Mouse (Mus musculus): ENCODE measurements at regions not wholly inside any gene's neighbourhood (a gene's known extent, or its start where the extent isn't known, plus 50 kb on each side); places are given as distances from the start of the nearest gene placed in this dataset.
A peak's percentile ranks its signal among the peaks of the same experiment; 100 is the strongest.

DNA sequence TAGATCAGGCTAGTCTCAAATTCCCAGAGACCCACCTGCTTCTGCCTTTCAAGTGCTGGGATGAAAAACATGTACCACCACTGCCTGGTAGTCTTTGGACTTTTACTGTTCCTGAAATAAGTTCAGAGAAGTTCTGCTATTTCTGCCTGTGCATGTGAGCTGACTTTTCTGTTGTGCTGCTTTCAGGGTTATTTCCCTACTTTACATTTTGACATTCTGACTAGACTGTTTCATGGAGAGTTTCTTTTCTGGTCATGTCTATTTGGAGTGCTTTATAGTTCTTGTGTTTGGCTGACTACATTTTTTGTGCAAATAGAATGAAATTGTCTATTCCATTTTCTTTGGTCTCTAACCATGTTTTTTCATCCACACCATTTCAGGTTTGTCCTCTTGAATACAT is 109.5 kb upstream of the Tbc1d2b start:
- intact Hi-C loops (cut with DNase I) = no loop called here
- no peak for DNase-seq (ENCODE audit: low spot score in 2 of 2)

DNA sequence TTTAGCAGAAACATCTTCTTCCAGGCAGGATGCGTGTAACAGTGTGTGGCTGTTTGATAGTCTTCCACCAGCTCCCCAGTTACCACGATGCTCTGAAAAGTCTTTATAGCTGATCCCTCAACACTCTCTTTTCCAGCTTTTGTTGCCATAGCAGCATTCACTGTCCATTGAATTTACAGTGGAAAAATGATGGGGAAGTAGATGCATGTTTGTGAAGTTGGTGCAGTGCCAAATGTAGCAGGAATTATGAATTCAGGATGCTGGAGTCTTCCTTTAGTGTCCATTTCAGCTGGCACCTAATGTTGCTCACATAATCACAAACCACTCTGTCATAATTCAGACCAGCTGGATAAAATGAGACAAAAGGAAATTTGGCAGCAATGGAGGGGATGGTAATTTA is 99.0 kb upstream of the Tbc1d2b start:
- peak in 1 of 2 experiments; percentile 4 for DNase-seq (ENCODE audit: low spot score in 2 of 2)
- intact Hi-C loops (cut with DNase I) = no loop called here

DNA sequence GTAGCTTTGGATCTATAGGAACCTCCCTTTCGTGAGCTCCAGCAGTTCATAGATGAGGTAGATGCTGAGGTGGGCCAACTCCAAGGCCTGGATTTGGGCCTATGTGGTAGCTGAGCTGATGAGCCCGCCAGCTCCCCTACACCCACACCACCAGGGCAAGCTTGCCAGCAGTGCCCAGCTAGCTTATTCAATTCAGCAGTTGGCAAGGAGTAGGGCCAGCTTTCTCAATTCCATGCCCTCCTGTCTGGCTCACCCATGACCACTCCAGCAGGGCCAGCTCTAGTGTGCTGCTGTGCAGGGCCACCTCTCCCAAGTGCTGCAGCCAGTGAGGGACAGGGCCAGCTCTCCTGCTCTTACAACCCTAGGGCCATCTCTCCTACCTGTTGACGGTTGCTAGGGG is 97.1 kb upstream of the Tbc1d2b start:
- intact Hi-C loops (cut with DNase I) = no loop called here
- DNase-seq (ENCODE audit: low spot score in 2 of 2) = no peak

DNA sequence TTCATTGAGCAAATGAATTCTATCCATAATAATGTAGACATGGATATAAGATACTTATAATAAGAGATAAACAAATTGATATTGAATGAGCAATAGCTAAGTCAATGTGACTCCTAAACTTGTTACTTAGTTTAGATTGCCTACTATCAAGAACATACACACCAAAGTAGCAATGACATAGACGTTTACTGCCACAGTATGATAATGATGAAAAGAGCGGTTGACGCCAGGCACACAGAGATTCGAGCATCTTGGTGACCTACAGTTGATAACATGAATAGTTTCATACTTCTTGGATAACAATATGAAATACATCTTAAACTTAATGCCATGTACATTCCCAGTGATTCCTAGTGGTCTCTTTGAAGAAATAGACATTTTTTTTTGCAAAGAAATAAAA is 55.9 kb upstream of the Tbc1d2b start:
- no peak for DNase-seq (ENCODE audit: low spot score in 2 of 2)
- intact Hi-C loops (cut with DNase I) = no loop called here
